Mouse (Mus musculus): ENCODE data around the gene Fgf8.

Fgf8 gene

DNA sequence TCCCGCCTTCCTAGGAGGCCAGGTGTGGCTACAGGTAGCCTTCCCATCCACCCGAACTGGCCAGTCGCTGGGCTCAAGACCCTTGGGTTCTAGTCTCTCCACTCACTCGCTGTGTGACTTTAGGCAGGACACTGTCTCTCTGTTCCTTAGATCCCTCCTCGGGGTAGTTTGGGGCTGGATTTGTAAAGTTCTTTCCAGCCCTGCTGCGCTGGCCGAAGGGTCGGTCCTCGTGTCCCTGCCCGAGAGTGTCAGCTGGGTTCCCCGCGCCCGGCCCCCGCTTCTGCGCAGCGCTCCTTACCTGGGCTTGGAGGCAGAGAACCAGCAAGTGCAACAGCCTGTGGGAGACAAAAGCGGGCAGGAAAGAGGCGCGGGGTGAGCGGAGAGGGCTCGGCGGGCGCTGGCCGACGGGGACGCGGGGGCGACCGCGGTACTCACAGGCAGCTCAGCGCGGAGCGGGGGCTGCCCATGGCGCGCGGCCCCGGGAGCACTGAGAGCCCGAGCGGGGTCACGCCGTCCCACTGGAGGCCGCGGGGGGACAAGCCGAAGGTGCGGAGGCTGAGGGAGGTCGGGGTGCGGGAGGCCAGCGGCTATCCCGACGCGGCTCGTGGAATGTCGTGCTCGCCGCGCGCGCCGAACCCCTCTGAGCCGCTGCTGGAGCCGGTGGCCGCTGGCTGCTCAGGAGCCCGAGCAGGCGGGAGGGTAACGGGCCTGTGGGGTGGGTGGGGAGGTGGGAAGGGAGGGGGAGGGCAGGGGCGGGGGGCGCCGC lies at the start of gene Fgf8:
Gene Fgf8 (minus strand): TSS at position 698 of the 766 bp plus-strand sequence.
- DNase-seq (ENCODE audit: low spot score in 2 of 2): no peak

DNA sequence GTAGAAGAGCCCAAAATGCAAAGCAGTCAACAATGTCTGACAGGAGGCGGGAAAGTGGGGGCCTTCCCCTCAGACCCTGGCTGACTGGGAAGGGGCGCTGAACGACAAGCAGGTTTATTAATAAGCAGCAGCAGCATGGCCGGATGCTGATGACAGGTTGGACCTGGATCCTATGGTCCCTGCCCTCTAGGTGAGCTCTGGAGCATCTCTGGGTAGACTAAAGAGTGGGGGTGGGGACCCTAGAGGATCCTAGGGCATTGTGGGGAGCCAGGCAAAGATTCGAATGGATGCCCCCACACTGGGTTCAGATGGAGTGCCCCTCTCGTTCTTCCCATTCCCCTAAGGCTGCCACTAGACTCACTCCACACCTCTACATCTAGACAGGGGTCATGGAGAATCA lies 49.7 kb upstream of the Fgf8 start:
- DNase-seq (ENCODE audit: low spot score in 2 of 2): no peak

GRCm38 (mm10) chr19:45789888-45790874 lies 47.5 kb upstream of the Fgf8 start:
- no peak for DNase-seq (ENCODE audit: low spot score in 2 of 2)

GRCm38 (mm10) chr19:45789365-45789764 lies 46.6 kb upstream of the Fgf8 start:
- no peak for DNase-seq (ENCODE audit: low spot score in 2 of 2)

GRCm38 (mm10) chr19:45788337-45788736 lies 45.6 kb upstream of the Fgf8 start:
- DNase-seq (ENCODE audit: low spot score in 2 of 2): no peak

- no peak for DNase-seq (ENCODE audit: low spot score in 2 of 2)
Observed at GRCm38 (mm10) chr19:45787450-45787849, 44.7 kb upstream of the Fgf8 start.

DNA sequence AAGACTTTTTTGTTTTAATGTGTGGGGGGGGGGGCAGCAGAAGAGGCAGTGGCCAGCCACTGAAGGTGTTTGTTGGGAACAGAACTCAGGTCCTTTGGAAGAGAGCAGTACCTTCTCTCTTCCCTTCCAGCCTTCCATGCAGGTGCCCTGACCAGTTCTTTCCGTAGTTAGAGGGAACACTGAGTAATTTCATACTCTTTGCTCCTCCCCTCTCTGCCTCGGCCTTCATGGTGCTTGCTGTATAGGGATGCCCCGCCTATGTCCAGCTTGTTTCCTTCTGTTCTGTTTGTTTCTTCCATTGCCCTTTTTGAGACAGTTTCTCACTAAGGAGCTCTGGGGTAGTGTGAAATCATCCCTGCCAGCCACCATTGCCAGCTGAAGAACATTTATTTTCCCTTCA lies 42.8 kb upstream of the Fgf8 start:
- no peak for DNase-seq (ENCODE audit: low spot score in 2 of 2)

DNA sequence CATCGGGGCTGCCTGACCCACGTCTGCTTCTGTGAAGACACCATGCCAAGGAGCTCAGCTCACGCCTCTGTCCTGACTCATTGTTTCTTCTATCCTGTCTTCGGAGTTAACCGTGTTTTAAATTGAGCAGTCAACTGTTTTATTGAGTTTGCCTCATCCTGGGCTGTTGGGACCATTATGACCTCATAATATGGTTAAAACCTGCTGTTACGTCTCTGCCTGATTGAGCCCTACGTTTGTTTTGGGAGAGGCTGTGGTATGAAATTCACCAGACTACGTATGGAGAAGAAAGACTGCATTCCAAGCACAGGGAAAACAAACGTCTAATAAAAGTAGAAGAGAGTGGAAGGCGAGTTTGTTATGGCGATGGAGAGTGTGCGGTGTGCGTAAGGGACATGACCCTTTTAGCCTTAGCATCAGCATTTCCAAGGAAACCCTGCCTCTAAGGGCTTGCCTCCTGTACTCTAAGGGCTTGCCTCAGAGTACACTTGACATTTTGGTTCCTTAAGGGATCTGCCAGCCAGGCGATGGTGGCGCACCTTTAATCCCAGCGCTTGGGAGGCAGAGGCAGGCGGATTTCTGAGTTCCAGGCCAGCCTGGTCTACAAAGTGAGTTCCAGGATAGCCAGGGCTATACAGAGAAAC lies 41.3 kb upstream of the Fgf8 start:
- DNase-seq (ENCODE audit: low spot score in 2 of 2): no peak

DNA sequence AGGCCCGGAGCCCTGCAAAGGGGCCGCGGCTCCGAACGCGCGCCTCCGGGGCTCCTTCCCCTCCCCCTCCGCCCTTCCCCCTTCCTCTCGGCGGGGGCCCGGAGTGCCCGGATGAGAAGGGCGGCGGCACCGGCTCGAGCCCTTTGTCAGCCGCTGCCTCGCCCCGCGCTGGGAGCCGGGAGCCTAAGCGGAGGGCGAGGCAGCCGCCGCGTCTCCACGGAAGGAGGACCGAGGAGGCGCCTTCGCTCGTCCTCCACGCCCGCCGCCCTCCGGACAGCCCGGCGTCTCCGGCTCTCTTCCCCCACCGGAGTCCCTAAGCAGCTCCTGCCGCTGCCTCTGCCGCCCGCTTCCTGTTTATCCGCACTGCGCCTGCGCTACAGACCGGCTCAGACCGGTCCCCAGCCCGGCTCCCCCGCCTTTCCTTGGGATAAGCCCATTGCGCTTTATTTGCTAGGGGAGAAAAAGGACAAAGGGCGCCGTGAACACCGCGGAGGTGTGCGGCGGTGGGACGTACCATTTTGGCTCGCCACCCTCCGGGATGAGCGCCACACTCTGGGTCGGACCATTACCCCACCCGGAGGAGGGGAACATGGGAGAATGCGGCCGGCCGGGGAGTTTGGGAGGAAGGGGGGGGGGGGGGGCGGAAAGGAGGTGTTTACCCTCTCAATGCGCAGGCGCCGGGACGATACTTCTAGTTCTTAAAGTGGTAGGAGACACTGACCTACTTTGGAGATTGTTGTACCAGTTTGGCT lies 40.6 kb upstream of the Fgf8 start, which contains the start of gene Mgea5:
Gene Mgea5 (minus strand): TSS at position 657 of the 752 bp plus-strand sequence.
- DNase-seq (ENCODE audit: low spot score in 2 of 2): peak; percentile 99

DNA sequence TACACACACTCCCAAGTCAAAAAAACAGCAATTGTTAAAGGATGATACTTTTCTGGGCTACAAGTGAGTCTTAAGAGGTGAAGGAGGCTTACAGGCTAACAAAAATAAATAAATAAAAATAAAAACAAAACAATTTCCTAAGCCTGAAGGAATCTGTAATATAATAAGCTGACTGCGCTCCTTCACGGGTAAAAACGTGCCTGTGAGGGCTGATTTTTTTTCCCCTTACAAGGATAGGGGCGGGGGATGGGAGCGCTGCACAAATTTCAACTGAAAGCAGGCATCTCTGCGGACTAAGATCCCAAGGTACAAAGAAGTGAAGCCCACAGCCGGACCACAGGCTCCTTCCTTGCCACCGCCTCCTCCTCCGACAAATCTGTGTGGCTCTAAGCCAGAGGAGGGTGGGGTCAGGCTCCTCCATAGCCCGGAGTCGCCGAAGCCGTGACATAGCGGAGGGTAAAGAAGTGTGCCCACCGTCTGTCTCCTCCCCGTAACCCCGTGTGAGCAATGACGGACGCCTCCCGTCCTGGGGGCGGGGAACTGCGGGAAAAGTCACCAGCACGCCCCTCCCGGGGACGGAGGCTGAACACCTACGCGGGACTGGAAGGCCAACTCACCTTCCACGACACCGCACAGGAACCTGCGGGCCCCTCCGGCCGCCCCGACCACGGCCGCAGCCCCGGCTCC lies 39.7 kb upstream of the Fgf8 start:
- peak; percentile 68 to 70 for DNase-seq (ENCODE audit: low spot score in 2 of 2)

GRCm38 (mm10) chr19:45781676-45782075 lies 39.0 kb upstream of the Fgf8 start:
- DNase-seq (ENCODE audit: low spot score in 2 of 2): no peak

DNA sequence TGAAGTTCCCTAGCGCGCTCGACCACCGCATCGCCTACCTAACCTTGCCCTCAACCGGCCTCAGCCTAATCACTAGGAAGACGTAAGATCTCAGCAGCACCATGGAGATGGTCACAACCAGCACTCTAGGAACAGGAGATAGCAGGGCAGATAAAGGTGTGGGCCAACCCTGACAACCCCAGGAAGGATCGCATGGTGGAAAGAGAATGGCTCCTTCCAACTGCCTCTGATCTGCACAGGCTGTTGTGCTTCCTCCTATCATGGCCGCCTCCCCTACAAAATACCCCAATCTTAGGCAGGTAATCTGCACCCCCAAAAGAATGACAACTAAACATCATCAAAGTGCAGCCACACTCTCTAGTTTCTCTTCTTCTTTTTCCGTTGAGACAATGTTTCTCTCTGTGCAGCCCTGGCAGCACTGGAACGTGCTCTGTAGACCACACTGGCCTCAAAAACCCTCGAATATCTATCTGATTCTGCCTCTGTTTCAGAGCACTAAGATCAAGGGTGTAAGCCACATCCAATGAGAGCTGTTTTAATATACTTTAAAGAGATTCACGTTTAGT lies 37.7 kb upstream of the Fgf8 start:
- no peak for DNase-seq (ENCODE audit: low spot score in 2 of 2)

DNA sequence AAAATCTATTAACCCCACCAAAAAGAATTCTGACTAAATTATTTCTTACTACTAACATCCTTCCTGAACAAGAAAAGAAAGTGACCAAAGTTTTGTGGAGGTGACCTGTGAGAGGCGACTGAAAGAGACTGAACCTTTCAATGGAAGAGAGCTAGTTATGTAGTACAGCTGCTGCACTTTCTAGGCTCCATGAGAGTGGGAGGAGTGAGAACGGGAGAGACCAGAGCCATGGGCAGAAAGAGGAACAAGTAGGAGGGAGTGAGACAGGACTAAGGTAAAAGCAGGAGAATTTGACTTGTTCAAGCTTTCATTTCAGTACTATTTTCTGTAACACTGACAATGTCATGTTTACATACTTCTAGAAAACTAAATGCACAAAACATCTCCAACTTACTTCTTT lies 32.8 kb upstream of the Fgf8 start:
- DNase-seq (ENCODE audit: low spot score in 2 of 2): no peak

DNA sequence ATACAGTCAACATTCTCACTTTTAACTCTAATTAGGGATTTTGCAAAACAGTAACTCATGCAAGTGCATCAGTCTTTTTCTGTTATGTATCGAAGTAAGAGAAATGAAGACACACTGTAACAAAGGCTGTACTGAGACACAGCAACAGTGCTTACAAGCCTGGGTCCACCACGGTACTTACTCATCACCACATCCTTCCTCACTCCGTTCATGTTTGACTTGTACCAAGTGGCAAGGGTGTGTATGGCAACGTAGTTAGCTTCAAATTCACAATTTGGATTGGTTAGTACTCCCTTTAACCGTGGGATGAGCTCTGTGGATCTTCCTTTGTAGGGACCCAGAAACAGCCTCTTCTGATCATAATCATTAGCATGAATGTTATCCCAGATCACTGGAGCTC lies 28.8 kb upstream of the Fgf8 start:
- no peak for DNase-seq (ENCODE audit: low spot score in 2 of 2)

DNA sequence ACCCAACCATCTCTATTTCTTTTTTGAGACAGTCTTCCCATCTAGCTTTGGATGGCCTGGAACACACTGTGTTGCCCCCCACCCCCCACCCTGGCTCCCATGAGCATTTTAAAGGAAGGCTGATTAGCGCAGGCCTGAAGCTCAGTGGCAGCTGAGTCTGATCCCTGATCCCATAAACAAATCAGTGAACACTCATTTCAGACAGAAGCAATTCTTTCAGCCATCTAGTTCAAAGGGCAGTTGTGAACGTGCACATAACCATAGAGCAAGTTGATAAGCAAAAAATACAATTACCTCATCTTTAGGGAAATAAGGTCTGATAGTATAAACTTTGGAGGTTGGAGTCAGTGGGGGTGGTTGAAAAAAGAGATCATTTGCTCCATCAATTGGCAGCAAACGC lies 18.1 kb upstream of the Fgf8 start:
- no peak for DNase-seq (ENCODE audit: low spot score in 2 of 2)

DNA sequence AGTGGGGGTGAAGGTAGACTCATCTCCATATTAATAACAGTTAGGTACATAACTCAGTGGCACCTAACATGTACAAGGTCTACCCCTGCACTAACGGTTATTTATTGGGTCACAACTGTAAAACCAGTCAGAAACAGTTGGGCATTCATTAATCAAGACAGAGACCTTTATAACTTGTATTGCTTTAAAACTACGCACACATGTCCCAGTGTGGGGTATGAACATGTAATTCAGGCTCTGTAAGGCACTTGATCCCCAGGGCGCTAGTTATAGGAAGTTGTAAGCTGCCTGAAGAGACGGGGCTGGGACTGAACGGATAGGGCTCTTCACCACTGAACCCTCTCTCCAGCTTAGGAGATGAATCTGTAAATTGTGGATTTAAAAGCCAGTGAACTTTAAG lies 16.0 kb upstream of the Fgf8 start:
- DNase-seq (ENCODE audit: low spot score in 2 of 2): no peak

DNA sequence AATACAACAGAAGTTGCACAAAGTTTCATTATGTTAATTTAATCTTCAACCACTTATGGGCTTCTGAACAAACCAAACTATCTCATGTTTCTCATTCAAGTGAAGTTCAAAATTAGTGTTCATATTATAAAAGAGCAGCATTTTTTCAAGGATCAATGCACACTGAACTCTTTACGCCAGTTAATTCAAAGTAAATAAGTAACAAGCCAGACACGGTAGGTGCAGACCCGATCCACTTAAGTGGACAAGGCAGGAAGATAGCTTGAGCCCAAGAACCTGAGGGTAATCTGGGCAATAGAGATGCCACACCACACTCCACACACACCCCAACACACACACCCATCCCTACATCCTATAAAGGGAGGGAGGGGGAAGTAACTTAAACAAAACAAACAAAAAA lies 10.8 kb upstream of the Fgf8 start:
- no peak for DNase-seq (ENCODE audit: low spot score in 2 of 2)

- DNase-seq (ENCODE audit: low spot score in 2 of 2): no peak
Observed at GRCm38 (mm10) chr19:45751881-45752280, 9.2 kb upstream of the Fgf8 start.

- DNase-seq (ENCODE audit: low spot score in 2 of 2): peak; percentile 70 to 77
Observed at GRCm38 (mm10) chr19:45749243-45750043, 6.7 kb upstream of the Fgf8 start, which contains the start of gene Npm3. TSS of gene Npm3 (minus strand) at chr19:45749591.
